Mouse (Mus musculus) heart, embryonic 15.5 days (tissue): ENCODE results near the gene Porcn. TPM values are rescaled to one million over a fixed set of nuclear protein-coding genes. Genes with fewer than 3 reads are reported as not detected.
A peak's percentile ranks its signal among the peaks of the same experiment; 100 is the strongest.

ENCODE experiments used
- ATAC-seq: fragments of 200-750 bp; cut with Nextera tagmentation; replicated peaks from 2 replicates; pipeline ENCODE4 v1.8.0; 2017; ENCODE audit warnings: low read depth, moderate TSS enrichment; ENCODE audit not compliant: insufficient number of reproducible peaks, insufficient read depth, low FRiP score
- H3K27ac ChIP-seq: fragments of 300-500 bp; sonication (generic); 2 replicates; pipeline ENCODE4 v1.5.1; 2015; ENCODE audit warnings: mild to moderate bottlenecking, inconsistent platforms
- H3K27me3 ChIP-seq: fragments of 300-500 bp; sonication (generic); 2 replicates; pipeline ENCODE4 v1.6.1; 2015; ENCODE audit warnings: inconsistent platforms
- H3K36me3 ChIP-seq: fragments of 300-500 bp; sonication (generic); 2 replicates; pipeline ENCODE4 v1.6.1; 2015; ENCODE audit warnings: mild to moderate bottlenecking, inconsistent platforms
- H3K4me1 ChIP-seq: fragments of 300-500 bp; sonication (generic); replicated peaks from 2 replicates; pipeline ENCODE4 v1.6.1; 2015; ENCODE audit warnings: inconsistent platforms
- H3K4me2 ChIP-seq: fragments of 300-500 bp; sonication (generic); 2 replicates; pipeline ENCODE4 v1.6.1; 2015; ENCODE audit warnings: inconsistent platforms, mild to moderate bottlenecking, moderate library complexity
- H3K4me3 ChIP-seq: fragments of 300-500 bp; sonication (generic); 2 replicates; pipeline ENCODE4 v1.5.1; 2015; ENCODE audit warnings: mild to moderate bottlenecking, inconsistent platforms
- H3K9ac ChIP-seq: fragments of 300-500 bp; sonication (generic); 2 replicates; pipeline ENCODE4 v1.6.1; 2015; ENCODE audit warnings: mild to moderate bottlenecking, inconsistent platforms
- H3K9me3 ChIP-seq: fragments of 300-500 bp; sonication (generic); replicated peaks from 2 replicates; pipeline ENCODE4 v1.6.1; 2016; ENCODE audit warnings: inconsistent platforms
- WGBS: fragments of 180-500 bp; shearing (Covaris S2); methylation state at CpG from one replicate; pipeline ENCODE4 v1.1.7; 2015; ENCODE audit warnings: mixed read lengths; 5-methylcytosine and 5-hydroxymethylcytosine counted together
- polyA plus RNA-seq: library from polyadenylated mRNA; unstranded; fragments of >200 nt; fragmentation: Nextera tagmentation; extraction: Ambion mirVana; gene quantifications from 2 replicates; pipeline ENCODE4 v1.2.1, GENCODE M21; 2015

Gene Porcn
- polyA plus RNA-seq, 1 experiment from 2014 or later, result 2.6 TPM

GRCm38 (mm10) chrX:8205088-8205487 lies 1.2 kb downstream of the Porcn start:
- Histone ChIP-seq H3K4me1 (no peaks in the 10 kb centered on the region), H3K4me3 (no peak overlapping the region), H3K27me3 (no peaks in the 10 kb centered on the region), H3K4me2 (no peak overlapping the region), H3K9me3 (no peaks in the 10 kb centered on the region), H3K27ac (no peak overlapping the region), H3K36me3 (no peaks in the 10 kb centered on the region), H3K9ac (no peak overlapping the region)
- ATAC-seq, result no peak
- WGBS, result 63% methylated on average over 4 of the region's 4 CpGs

- no peaks in the 10 kb centered on the region for H3K9me3 ChIP-seq
- no peak overlapping the region for H3K27ac ChIP-seq
- H3K4me1 ChIP-seq, result no peaks in the 10 kb centered on the region
- no peaks in the 10 kb centered on the region for H3K27me3 ChIP-seq
- no peak overlapping the region for H3K9ac ChIP-seq
- no peak overlapping the region for H3K4me3 ChIP-seq
- 76% methylated on average over 10 of the region's 10 CpGs for WGBS
- H3K4me2 ChIP-seq, result no peak overlapping the region
- no peaks in the 10 kb centered on the region for H3K36me3 ChIP-seq
- no peak for ATAC-seq
Observed at GRCm38 (mm10) chrX:8204076-8204475, 2.2 kb downstream of the Porcn start.

DNA sequence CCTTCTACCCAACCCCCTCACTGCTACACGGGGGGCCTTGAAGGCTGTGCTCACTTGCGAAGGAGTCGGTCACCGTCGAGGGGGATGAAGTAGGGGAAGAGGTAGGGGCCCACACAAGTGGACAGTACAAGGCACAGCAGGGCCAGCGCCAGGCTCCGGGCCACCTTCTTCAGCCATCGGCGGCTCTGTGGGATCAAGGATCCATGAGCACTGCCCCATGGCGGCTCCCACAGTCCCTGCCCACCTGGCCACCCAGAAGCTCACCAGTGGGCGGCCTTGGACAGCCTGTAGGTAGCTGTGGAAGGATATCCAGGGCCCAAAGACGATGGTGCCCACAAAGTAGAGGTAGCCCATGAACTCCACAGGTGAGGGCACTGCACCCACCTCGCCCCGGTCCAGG lies 3.2 kb downstream of the Porcn start:
- 88% methylated on average over 10 of the region's 14 CpGs for WGBS
- H3K9me3 ChIP-seq, result no peaks in the 10 kb centered on the region
- no peaks in the 10 kb centered on the region for H3K36me3 ChIP-seq
- H3K4me2 ChIP-seq, result no peak overlapping the region
- H3K27me3 ChIP-seq, result no peaks in the 10 kb centered on the region
- H3K9ac ChIP-seq, result no peak overlapping the region
- H3K27ac ChIP-seq, result no peak overlapping the region
- no peaks in the 10 kb centered on the region for H3K4me1 ChIP-seq
- H3K4me3 ChIP-seq, result no peak overlapping the region
- no peak for ATAC-seq

GRCm38 (mm10) chrX:8193419-8193723 lies 13.0 kb downstream of the Porcn start, which contains the start of gene Ebp:
Gene Ebp, minus strand, starts transcription at chrX:8193512.
- peak within 1 kb of the TSS; percentile 45 for H3K27ac ChIP-seq
- no peaks in the 10 kb centered on the region for H3K9me3 ChIP-seq
- no peaks in the 10 kb centered on the region for H3K27me3 ChIP-seq
- ATAC-seq, result no peak
- peaks cover 5% of the 10 kb centered on the region; the same call in 1 of the 2 replicates for H3K4me1 ChIP-seq
- peak within 1 kb of the TSS; percentile 66 for H3K9ac ChIP-seq
- H3K4me2 ChIP-seq, result peak within 1 kb of the TSS; percentile 71
- H3K36me3 ChIP-seq, result no peaks in the 10 kb centered on the region
- 13% methylated on average over 10 of the region's 10 CpGs for WGBS
- H3K4me3 ChIP-seq, result peak within 1 kb of the TSS; percentile 67

DNA sequence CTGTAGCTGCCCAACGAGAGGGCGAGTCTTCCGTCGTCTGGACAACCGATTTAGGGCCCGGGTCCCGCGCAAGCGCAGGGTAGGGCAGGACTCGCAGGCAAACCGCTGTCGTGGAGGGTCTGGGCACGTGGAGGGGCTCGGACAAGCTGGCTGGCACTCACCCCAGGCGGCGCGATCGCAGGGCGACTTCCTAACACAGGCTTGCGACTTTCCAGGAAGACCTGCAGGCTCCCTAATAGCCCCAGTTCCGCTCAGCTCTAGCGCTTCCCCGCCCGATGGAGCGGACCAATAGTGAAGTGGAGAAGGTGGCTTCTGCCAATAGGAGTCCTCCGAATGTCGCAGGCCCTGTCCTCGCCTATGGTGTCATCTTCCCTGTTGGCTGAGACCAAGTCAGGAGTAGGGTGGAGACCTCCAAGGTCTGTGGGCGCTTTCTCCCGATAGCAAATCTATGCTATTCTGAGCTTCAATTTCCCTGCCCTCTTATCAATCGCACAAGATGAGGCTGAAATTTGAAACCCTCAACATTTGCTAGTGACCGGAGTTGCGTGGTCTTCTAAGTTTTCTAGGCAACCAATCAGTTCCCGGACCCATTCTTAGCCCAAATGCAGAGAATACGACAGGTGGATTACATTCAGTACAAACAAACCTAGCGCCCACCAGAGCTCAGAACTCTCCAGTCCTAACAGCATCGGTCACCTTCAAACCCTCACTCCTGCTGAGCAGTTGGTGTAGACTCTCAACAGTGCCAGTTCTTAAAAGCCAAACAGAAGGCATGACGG lies 13.5 kb downstream of the Porcn start:
- H3K9me3 ChIP-seq, result no peaks in the 10 kb centered on the region
- H3K9ac ChIP-seq, result peak overlapping the region; percentile 66
- peak; percentile 96 for ATAC-seq
- H3K4me1 ChIP-seq, result peaks cover 5% of the 10 kb centered on the region; the same call in 1 of the 2 replicates
- no peaks in the 10 kb centered on the region for H3K27me3 ChIP-seq
- no peaks in the 10 kb centered on the region for H3K36me3 ChIP-seq
- WGBS, result 14% methylated on average over 38 of the region's 38 CpGs
- peak overlapping the region; percentile 45 for H3K27ac ChIP-seq
- H3K4me3 ChIP-seq, result peak overlapping the region; percentile 67
- peak overlapping the region; percentile 71 for H3K4me2 ChIP-seq

- peak overlapping the region; percentile 67 for H3K4me3 ChIP-seq
- no peaks in the 10 kb centered on the region for H3K9me3 ChIP-seq
- peak overlapping the region; percentile 37; the same call in 1 of the 2 replicates for H3K27ac ChIP-seq
- no peaks in the 10 kb centered on the region for H3K27me3 ChIP-seq
- peak overlapping the region; percentile 71 for H3K4me2 ChIP-seq
- 7% methylated on average over 13 of the region's 13 CpGs for WGBS
- H3K4me1 ChIP-seq, result peaks cover 5% of the 10 kb centered on the region; the same call in 1 of the 2 replicates
- H3K36me3 ChIP-seq, result no peaks in the 10 kb centered on the region
- no peak for ATAC-seq
- peak overlapping the region; percentile 66 for H3K9ac ChIP-seq
Observed at GRCm38 (mm10) chrX:8192126-8192639, 14.1 kb downstream of the Porcn start.

- 15% methylated on average over 7 of the region's 7 CpGs for WGBS
Observed at GRCm38 (mm10) chrX:8182871-8183540, 23.3 kb downstream of the Porcn start.

DNA sequence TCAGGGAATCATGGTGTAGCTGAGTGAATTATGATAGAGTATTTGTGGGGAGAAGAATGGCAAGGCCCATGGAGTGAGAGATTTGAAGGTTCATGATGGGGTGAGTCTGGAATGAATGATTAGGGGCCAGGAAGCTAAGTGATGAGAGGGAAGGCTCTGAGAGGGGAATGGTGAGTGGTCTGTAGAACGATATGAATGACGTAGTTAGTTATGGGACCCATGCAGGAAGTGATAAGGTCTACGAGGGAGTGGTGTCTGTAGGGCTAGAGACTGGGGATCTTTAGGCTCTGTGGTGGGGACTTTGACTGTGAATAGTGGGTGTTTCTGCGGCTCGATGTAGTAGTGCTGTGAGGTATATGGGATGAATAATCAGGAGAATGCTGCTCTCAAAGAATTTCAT lies 26.7 kb downstream of the Porcn start:
- 77% methylated on average over 5 of the region's 5 CpGs for WGBS
- no peak for ATAC-seq
- H3K4me3 ChIP-seq, result no peak overlapping the region

More at GRCm38 (mm10) chrX:8182871-8183540, 23.3 kb downstream of the Porcn start:
- no peaks in the 10 kb centered on the region for H3K27me3 ChIP-seq
- ATAC-seq, result no peak
- no peak overlapping the region for H3K4me3 ChIP-seq
- no peaks in the 10 kb centered on the region for H3K9me3 ChIP-seq
- H3K9ac ChIP-seq, result no peak overlapping the region
- H3K36me3 ChIP-seq, result no peaks in the 10 kb centered on the region; the same call in 1 of the 2 replicates
- no peak overlapping the region for H3K4me2 ChIP-seq
- no peak overlapping the region for H3K27ac ChIP-seq
- no peaks in the 10 kb centered on the region for H3K4me1 ChIP-seq

GRCm38 (mm10) chrX:8178871-8179270 lies 27.5 kb downstream of the Porcn start:
- Histone ChIP-seq H3K36me3 (no peaks in the 10 kb centered on the region), H3K27me3 (no peaks in the 10 kb centered on the region), H3K9me3 (no peaks in the 10 kb centered on the region), H3K27ac (no peak overlapping the region), H3K4me2 (no peak overlapping the region), H3K9ac (no peak overlapping the region), H3K4me3 (no peak overlapping the region), H3K4me1 (no peaks in the 10 kb centered on the region)
- no peak for ATAC-seq
- 92% methylated on average over 2 of the region's 2 CpGs for whole genome bisulfite sequencing

More for the DNA sequence above, 26.7 kb downstream of the Porcn start:
- Histone ChIP-seq H3K4me1 (no peaks in the 10 kb centered on the region), H3K9me3 (no peaks in the 10 kb centered on the region), H3K27ac (no peak overlapping the region), H3K4me2 (no peak overlapping the region), H3K9ac (no peak overlapping the region), H3K36me3 (no peaks in the 10 kb centered on the region), H3K27me3 (no peaks in the 10 kb centered on the region)

GRCm38 (mm10) chrX:8175504-8176385 lies 30.6 kb downstream of the Porcn start, which contains the start of gene Tbc1d25:
Gene Tbc1d25, minus strand, starts transcription at chrX:8176181.
- Histone ChIP-seq H3K27ac (peak within 1 kb of the TSS; percentile 71), H3K9me3 (no peaks in the 10 kb centered on the region), H3K4me3 (peak within 1 kb of the TSS; percentile 72), H3K4me2 (peak within 1 kb of the TSS; percentile 63), H3K27me3 (no peaks in the 10 kb centered on the region), H3K36me3 (peaks cover 5% of the 10 kb centered on the region; the same call in 1 of the 2 replicates), H3K9ac (peak within 1 kb of the TSS; percentile 64), H3K4me1 (no peaks in the 10 kb centered on the region)
- WGBS, result 7% methylated on average over 46 of the region's 56 CpGs
- ATAC-seq, result peak; percentile 95

- H3K9me3 ChIP-seq, result no peaks in the 10 kb centered on the region
- H3K4me1 ChIP-seq, result no peaks in the 10 kb centered on the region
- H3K4me2 ChIP-seq, result peak overlapping the region; percentile 63
- no peaks in the 10 kb centered on the region for H3K27me3 ChIP-seq
- 12% methylated on average over 4 of the region's 4 CpGs for WGBS
- peak overlapping the region; percentile 64 for H3K9ac ChIP-seq
- peaks cover 5% of the 10 kb centered on the region; the same call in 1 of the 2 replicates for H3K36me3 ChIP-seq
- peak overlapping the region; percentile 71; the same call in 1 of the 2 replicates for H3K27ac ChIP-seq
- ATAC-seq, result no peak
- H3K4me3 ChIP-seq, result peak overlapping the region; percentile 72
Observed at GRCm38 (mm10) chrX:8175169-8175503, 31.2 kb downstream of the Porcn start.
